Mouse (Mus musculus): ENCODE results near the gene Sdha.

DNA sequence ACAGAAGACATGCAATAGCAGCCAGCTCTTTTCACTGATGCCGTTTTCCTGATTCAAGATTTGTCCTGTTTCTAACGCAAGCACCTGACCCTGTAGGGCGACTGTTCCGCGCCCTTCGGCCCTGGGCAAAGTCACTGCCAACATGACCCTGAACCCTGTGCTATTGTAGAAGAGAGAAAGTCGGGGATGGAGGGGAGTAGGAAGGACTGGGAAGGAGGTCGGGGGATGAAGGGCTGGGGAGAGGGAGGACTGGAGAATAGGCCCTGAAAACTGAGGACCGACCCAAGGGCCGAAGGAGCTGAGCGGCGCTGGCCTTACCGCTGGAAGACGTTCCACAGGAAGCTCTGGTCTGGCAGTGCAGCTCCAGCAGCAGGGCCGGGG is 33.3 kb downstream of the Sdha start:
- TF ChIP-seq CTCF (conservative IDR thresholded peaks at IDR 0.05; ENCODE audit: insufficient read depth, insufficient read length, low read depth, low read length) (no peak), POLR2A (IDR thresholded peaks at IDR 0.05; ENCODE audit: low read depth, low read length) (no peak)
